Mouse (Mus musculus) lung, postnatal 0 days (tissue): Measurements from ENCODE around the gene Npw.

Source experiments
- CTCF ChIP-seq: IDR thresholded peaks from 2 replicates; pipeline ENCODE4 v1.5.1; 2016; ENCODE audit warnings: antibody characterized with exemption, mild to moderate bottlenecking
- EP300 ChIP-seq: IDR thresholded peaks from 2 replicates; pipeline ENCODE4 v1.6.1; 2016; ENCODE audit warnings: antibody characterized with exemption, mild to moderate bottlenecking, control low read depth

- no peak for TF ChIP-seq CTCF
- TF ChIP-seq EP300: no peak
These were observed 43.0 kb upstream of the Npw start for GRCm38 (mm10) chr17:24701251-24701650.
